Mouse (Mus musculus): ENCODE results near the gene Cebpe. TPM values are rescaled to one million over a fixed set of nuclear protein-coding genes. Genes with fewer than 3 reads are reported as not detected.

The Cebpe gene
- polyA plus RNA-seq, 1 experiment = 1.1 TPM

DNA sequence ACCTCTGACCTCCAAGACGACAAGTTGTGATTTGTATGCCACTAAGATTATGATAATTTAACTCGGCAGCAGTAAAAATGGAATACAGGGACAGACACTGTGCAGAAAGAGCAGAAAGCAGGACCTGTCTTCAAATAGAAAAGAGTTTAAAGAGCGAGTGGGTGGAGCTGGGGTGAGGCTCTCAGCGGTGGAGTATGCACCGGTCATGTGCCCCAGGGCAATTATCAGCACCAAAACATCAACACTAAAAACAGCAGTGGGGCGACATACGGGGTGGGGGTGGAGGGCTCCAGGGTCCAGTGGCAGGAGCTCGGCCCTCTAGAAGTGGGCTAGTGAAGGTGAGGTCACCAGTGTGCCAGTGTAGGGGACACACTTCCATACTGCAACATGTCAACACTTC, 32.5 kb upstream of the Cebpe start:
- no peak overlapping the region for H3K4me3 ChIP-seq (replicated peaks; ENCODE audit: extremely low read depth, low read depth, low read length)
- TF ChIP-seq POLR2A (IDR thresholded peaks at IDR 0.05; ENCODE audit: borderline replicate concordance, extremely low read depth, low read depth, low read length) (no peak), CTCF (IDR thresholded peaks at IDR 0.05; ENCODE audit: insufficient read depth, low read length) (no peak)
- 49% methylated on average over 8 of the region's 8 CpGs for WGBS
- DNase-seq = no peak
- no peaks in the 10 kb centered on the region for H3K4me1 ChIP-seq (ENCODE audit: control insufficient read depth, insufficient read depth, low read length)

GRCm38 (mm10) chr14:54742375-54742774, 30.4 kb upstream of the Cebpe start:
- no peak for DNase-seq
- Histone ChIP-seq H3K4me1 (ENCODE audit: control insufficient read depth, insufficient read depth, low read length) (no peaks in the 10 kb centered on the region), H3K4me3 (replicated peaks; ENCODE audit: extremely low read depth, low read depth, low read length) (no peak overlapping the region)
- TF ChIP-seq POLR2A (IDR thresholded peaks at IDR 0.05; ENCODE audit: borderline replicate concordance, extremely low read depth, low read depth, low read length) (no peak), CTCF (IDR thresholded peaks at IDR 0.05; ENCODE audit: insufficient read depth, low read length) (no peak)
- 62% methylated on average over 2 of the region's 2 CpGs for WGBS

DNA sequence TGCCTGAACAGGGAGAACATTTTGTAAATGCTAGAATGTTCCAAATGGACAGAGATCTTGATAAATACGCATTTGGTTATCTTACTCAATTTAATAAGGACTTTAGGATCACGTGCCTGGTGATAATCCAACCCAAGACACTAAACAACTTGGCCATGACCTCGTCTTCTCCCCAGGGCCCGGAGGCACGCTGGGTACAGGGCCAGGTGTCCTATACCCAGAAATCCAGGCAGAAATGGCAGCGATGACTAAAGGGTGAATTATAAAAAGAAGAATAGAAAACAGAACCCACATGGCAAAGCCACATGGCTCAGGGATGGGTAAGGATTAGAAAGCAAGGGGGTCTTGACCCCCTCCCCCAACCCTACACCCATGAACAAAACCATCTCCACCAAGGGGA, 29.7 kb upstream of the Cebpe start:
- TF ChIP-seq POLR2A (IDR thresholded peaks at IDR 0.05; ENCODE audit: borderline replicate concordance, extremely low read depth, low read depth, low read length) = no peak
- no peak for TF ChIP-seq CTCF (IDR thresholded peaks at IDR 0.05; ENCODE audit: insufficient read depth, low read length)
- no peak for DNase-seq
- WGBS = 71% methylated on average over 6 of the region's 6 CpGs
- no peak overlapping the region for H3K4me3 ChIP-seq (replicated peaks; ENCODE audit: extremely low read depth, low read depth, low read length)
- no peaks in the 10 kb centered on the region for H3K4me1 ChIP-seq (ENCODE audit: control insufficient read depth, insufficient read depth, low read length)

- Histone ChIP-seq H3K4me3 (replicated peaks; ENCODE audit: extremely low read depth, low read depth, low read length) (no peak overlapping the region), H3K4me1 (ENCODE audit: control insufficient read depth, insufficient read depth, low read length) (no peaks in the 10 kb centered on the region)
- no peak for DNase-seq
- TF ChIP-seq CTCF (IDR thresholded peaks at IDR 0.05; ENCODE audit: insufficient read depth, low read length) (no peak), POLR2A (IDR thresholded peaks at IDR 0.05; ENCODE audit: borderline replicate concordance, extremely low read depth, low read depth, low read length) (no peak)
- 85% methylated on average over 10 of the region's 10 CpGs for WGBS
These were observed 25.7 kb upstream of the Cebpe start for GRCm38 (mm10) chr14:54737634-54738033.

GRCm38 (mm10) chr14:54736555-54737552, 24.9 kb upstream of the Cebpe start:
- no peak for DNase-seq
- WGBS = 71% methylated on average over 14 of the region's 14 CpGs
- Histone ChIP-seq H3K4me1 (ENCODE audit: control insufficient read depth, insufficient read depth, low read length) (no peaks in the 10 kb centered on the region), H3K4me3 (replicated peaks; ENCODE audit: extremely low read depth, low read depth, low read length) (no peak overlapping the region)
- TF ChIP-seq POLR2A (IDR thresholded peaks at IDR 0.05; ENCODE audit: borderline replicate concordance, extremely low read depth, low read depth, low read length) (no peak), CTCF (IDR thresholded peaks at IDR 0.05; ENCODE audit: insufficient read depth, low read length) (no peak)

DNA sequence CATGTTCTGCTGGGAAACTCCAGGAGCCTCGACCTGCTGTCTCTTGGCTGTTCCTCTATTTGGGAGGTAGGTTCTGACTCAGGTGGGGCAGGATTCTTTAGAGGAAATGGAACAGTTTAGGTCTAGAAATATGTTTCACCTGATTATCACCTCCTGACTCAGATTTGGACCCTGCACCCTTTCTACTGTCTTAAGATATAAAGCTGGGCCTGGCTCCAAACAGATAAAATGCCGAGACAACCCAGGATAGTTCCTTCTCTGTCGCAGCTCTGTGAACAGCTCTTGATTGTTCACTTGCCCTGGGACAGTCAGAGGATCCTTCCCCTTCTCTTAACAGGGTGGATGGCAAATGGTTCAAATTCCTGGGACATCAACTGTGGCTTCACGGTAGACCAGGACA, 23.2 kb upstream of the Cebpe start:
- H3K4me3 ChIP-seq (replicated peaks; ENCODE audit: extremely low read depth, low read depth, low read length) = no peak overlapping the region
- H3K4me1 ChIP-seq (ENCODE audit: control insufficient read depth, insufficient read depth, low read length) = no peaks in the 10 kb centered on the region
- WGBS = 69% methylated on average over 4 of the region's 4 CpGs
- no peak for DNase-seq
- TF ChIP-seq POLR2A (IDR thresholded peaks at IDR 0.05; ENCODE audit: borderline replicate concordance, extremely low read depth, low read depth, low read length) (no peak), CTCF (IDR thresholded peaks at IDR 0.05; ENCODE audit: insufficient read depth, low read length) (no peak)

DNA sequence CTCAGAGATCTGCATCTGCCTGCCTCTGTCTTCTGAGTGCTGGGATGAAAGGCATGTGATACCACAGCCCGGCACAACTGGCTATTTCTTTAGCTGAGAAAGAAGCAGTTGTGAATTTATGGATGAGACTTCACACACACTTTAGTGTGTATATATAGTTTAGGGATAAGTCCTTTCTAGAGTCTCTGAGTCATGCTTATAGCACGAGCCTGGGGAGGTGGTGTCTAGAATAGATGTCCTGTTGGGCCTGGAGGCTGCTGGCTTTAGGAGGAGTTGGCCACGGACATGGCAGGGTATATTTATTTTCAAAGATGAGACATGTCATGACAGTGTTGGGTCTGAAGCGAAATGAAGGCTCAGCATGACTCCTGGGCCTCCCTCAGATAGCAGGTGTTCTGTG, 22.0 kb upstream of the Cebpe start:
- 69% methylated on average over 4 of the region's 4 CpGs for WGBS

DNA sequence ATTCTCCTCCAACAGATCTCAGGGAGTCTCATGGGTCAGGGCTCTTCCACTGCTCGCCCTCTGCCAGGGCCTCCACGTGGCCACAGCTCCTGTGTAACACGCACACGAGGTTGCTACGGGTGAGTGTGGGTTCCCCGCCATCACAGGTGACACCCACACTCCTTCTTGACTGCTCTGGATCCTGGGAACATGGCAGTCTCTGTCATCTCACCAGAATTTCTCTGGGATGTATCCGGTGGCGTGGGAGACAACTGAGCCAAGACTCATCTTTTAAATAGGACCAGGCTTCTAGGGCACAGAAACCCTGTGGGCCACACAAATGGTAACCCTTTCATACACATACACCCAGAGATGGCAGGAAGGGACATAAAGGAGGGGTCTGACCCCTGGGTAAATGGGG, 20.2 kb upstream of the Cebpe start:
- TF ChIP-seq CTCF (IDR thresholded peaks at IDR 0.05; ENCODE audit: insufficient read depth, low read length) (no peak), POLR2A (IDR thresholded peaks at IDR 0.05; ENCODE audit: borderline replicate concordance, extremely low read depth, low read depth, low read length) (no peak)
- no peak for DNase-seq
- WGBS = 85% methylated on average over 8 of the region's 8 CpGs
- no peaks in the 10 kb centered on the region for H3K4me1 ChIP-seq (ENCODE audit: control insufficient read depth, insufficient read depth, low read length)
- no peak overlapping the region for H3K4me3 ChIP-seq (replicated peaks; ENCODE audit: extremely low read depth, low read depth, low read length)

More for the DNA sequence above, 22.0 kb upstream of the Cebpe start:
- H3K4me3 ChIP-seq (replicated peaks; ENCODE audit: extremely low read depth, low read depth, low read length) = no peak overlapping the region
- no peaks in the 10 kb centered on the region for H3K4me1 ChIP-seq (ENCODE audit: control insufficient read depth, insufficient read depth, low read length)
- TF ChIP-seq CTCF (IDR thresholded peaks at IDR 0.05; ENCODE audit: insufficient read depth, low read length) (no peak), POLR2A (IDR thresholded peaks at IDR 0.05; ENCODE audit: borderline replicate concordance, extremely low read depth, low read depth, low read length) (no peak)
- DNase-seq = no peak

GRCm38 (mm10) chr14:54730305-54730704, 18.3 kb upstream of the Cebpe start:
- Histone ChIP-seq H3K4me3 (replicated peaks; ENCODE audit: extremely low read depth, low read depth, low read length) (no peak overlapping the region), H3K4me1 (ENCODE audit: control insufficient read depth, insufficient read depth, low read length) (no peaks in the 10 kb centered on the region)
- WGBS = 77% methylated on average over 6 of the region's 6 CpGs
- TF ChIP-seq POLR2A (IDR thresholded peaks at IDR 0.05; ENCODE audit: borderline replicate concordance, extremely low read depth, low read depth, low read length) (no peak), CTCF (IDR thresholded peaks at IDR 0.05; ENCODE audit: insufficient read depth, low read length) (no peak)
- DNase-seq = no peak
